Comparison of ENCODE assay signal across 8 mouse cellular contexts in genomic region chr4:97779003-97779930, GRCm38 (mm10). TPM values are rescaled to one million over a fixed set of nuclear protein-coding genes. Genes with fewer than 3 reads are reported as not detected.
DNase-seq lines count a peak whose midpoint lies in the region; ATAC-seq and TF ChIP-seq lines count a peak whose summit lies in the region.

No protein-coding gene starts in this region.

- peak overlapping the region; percentile 81 for H3K4me3 ChIP-seq in left cerebral cortex, adult 2 months
- peak overlapping the region; percentile 95 for H3K4me3 ChIP-seq in embryonic fibroblast, embryonic 13.5 days (ENCODE audit: insufficient read depth, low read length)
- peak overlapping the region; percentile 94 for H3K4me3 ChIP-seq in intestine, postnatal 0 days (ENCODE audit: low read depth, low read length)
- H3K4me3 ChIP-seq in neural tube, embryonic 15.5 days (replicated peaks) = peak overlapping the region; percentile 78

- no peaks in the 10 kb centered on the region for H3K9me3 ChIP-seq in intestine, postnatal 0 days (ENCODE audit: control insufficient read depth)
- no peaks in the 10 kb centered on the region for H3K9me3 ChIP-seq in neural tube, embryonic 15.5 days (replicated peaks)

- peaks cover 2% of the 10 kb centered on the region; the same call in 1 of the 2 replicates for H3K4me1 ChIP-seq in embryonic fibroblast, embryonic 13.5 days (ENCODE audit: control insufficient read depth, insufficient read depth, low read length)
- H3K4me1 ChIP-seq in intestine, postnatal 0 days (replicated peaks; ENCODE audit: control insufficient read depth, insufficient read depth, low read length) = 0 out of 2 replicates have a peak, but pooled peaks cover 2% of the 10 kb centered on the region
- peaks cover 26% of the 10 kb centered on the region for H3K4me1 ChIP-seq in neural tube, embryonic 15.5 days

- H3K27me3 ChIP-seq in intestine, postnatal 0 days (replicated peaks; ENCODE audit: control insufficient read depth, insufficient read depth, low read length) = no peaks in the 10 kb centered on the region; the same call in 1 of the 2 replicates
- peaks cover 4% of the 10 kb centered on the region for H3K27me3 ChIP-seq in neural tube, embryonic 15.5 days (replicated peaks)

- TF ChIP-seq CTCF in left cerebral cortex, adult 2 months (IDR thresholded peaks at IDR 0.05) = no peak
- TF ChIP-seq CTCF in embryonic fibroblast, embryonic 13.5 days (IDR thresholded peaks at IDR 0.05; ENCODE audit: borderline replicate concordance, insufficient read depth, low read length) = no peak
- no peak for TF ChIP-seq CTCF in intestine, postnatal 0 days (IDR thresholded peaks at IDR 0.05; ENCODE audit: low read depth)

- H3K36me3 ChIP-seq in intestine, postnatal 0 days (ENCODE audit: control insufficient read depth, insufficient read depth) = peaks cover 12% of the 10 kb centered on the region
- 0 out of 2 replicates have a peak, but pooled peaks cover 8% of the 10 kb centered on the region for H3K36me3 ChIP-seq in neural tube, embryonic 15.5 days

- no peak for DNase-seq in left cerebral cortex, adult 2 months (ENCODE audit: extremely low spot score in 1 of 2, low spot score in 2 of 2)
- no peak for DNase-seq in left cerebral cortex, postnatal 14 days (ENCODE audit: low spot score in 2 of 2)
- DNase-seq in layer of hippocampus, postnatal 36 days = no peak
- DNase-seq in layer of hippocampus, postnatal 10 days (ENCODE audit: low spot score in 2 of 2) = no peak
- DNase-seq in spleen, postnatal 14 days (ENCODE audit: low spot score in 2 of 2) = no peak

- intact Hi-C loops in left cerebral cortex, adult 2 months (cut with DNase I) = loop anchor here (2.0 to 10.0 kb wide), 4 partner anchors 90 to 463 kb away; no protein-coding TSS in a partner anchor
- intact Hi-C loops in left cerebral cortex, postnatal 14 days (cut with DNase I) = loop anchor here (5.0 kb wide), 1 partner anchor 328 kb away; no protein-coding TSS in a partner anchor

- H3K4me2 ChIP-seq in intestine, postnatal 0 days (replicated peaks; ENCODE audit: low read depth) = peak overlapping the region; percentile 95
- H3K4me2 ChIP-seq in neural tube, embryonic 15.5 days = peak overlapping the region; percentile 65

- H3K9ac ChIP-seq in intestine, postnatal 0 days (ENCODE audit: low read depth, low read length) = peak overlapping the region; percentile 85
- H3K9ac ChIP-seq in neural tube, embryonic 15.5 days (replicated peaks) = peak overlapping the region; percentile 75

- ATAC-seq in intestine, postnatal 0 days = no peak
- no peak for ATAC-seq in neural tube, embryonic 15.5 days (ENCODE audit: low FRiP score)

- peak overlapping the region; percentile 88 for H3K27ac ChIP-seq in left cerebral cortex, adult 2 months
- H3K27ac ChIP-seq in embryonic fibroblast, embryonic 13.5 days (ENCODE audit: insufficient read depth, low read length) = peak overlapping the region; percentile 75
- H3K27ac ChIP-seq in intestine, postnatal 0 days (ENCODE audit: low read depth, low read length) = peak overlapping the region; percentile 85; the same call in 1 of the 2 replicates
- peak overlapping the region; percentile 86 for H3K27ac ChIP-seq in neural tube, embryonic 15.5 days (replicated peaks)

- TF ChIP-seq POLR2A in embryonic fibroblast, embryonic 13.5 days (IDR thresholded peaks at IDR 0.05; ENCODE audit: low read depth, low read length) = no peak

- WGBS in intestine, postnatal 0 days = 30% methylated on average over 18 of the region's 18 CpGs
- WGBS in neural tube, embryonic 15.5 days = 8% methylated on average over 18 of the region's 18 CpGs

RNA-seq across cellular contexts. Expression of gene E130114P18Rik, which starts 1.4 kb away (rescaled TPM):
- total RNA-seq in left cerebral cortex, adult 2 months (2021) = 1 to 10 TPM; 3.7 to 4.9 TPM
- total RNA-seq in left cerebral cortex, postnatal 14 days (2021) = 1 to 10 TPM; 6.6 to 6.9 TPM
- 0.77 TPM in 1 of 2 replicates, not detected in the other for polyA plus RNA-seq in embryonic fibroblast, embryonic 13.5 days (2011; ENCODE audit: insufficient read length, low read depth, missing spikeins)
- 1.3 and 1.6 TPM in 2 replicates for polyA plus RNA-seq in intestine, postnatal 0 days (2015; fragmentation: Nextera tagmentation; extraction: Ambion mirVana)
- 13.5 and 18.4 TPM in 2 replicates for polyA plus RNA-seq in neural tube, embryonic 15.5 days (2015; fragmentation: Nextera tagmentation; extraction: Ambion mirVana)
- 1 to 10 TPM; 7.5 to 8.6 TPM for total RNA-seq in layer of hippocampus, postnatal 36 days (2021)
- total RNA-seq in layer of hippocampus, postnatal 10 days (2021) = 10 to 100 TPM; 10.0 to 10.2 TPM

RNA-seq across cellular contexts. Expression of gene Nfia, which starts 6.7 kb away (rescaled TPM):
- total RNA-seq in left cerebral cortex, adult 2 months (2021) = 10 to 100 TPM; 58.1 to 62.5 TPM
- total RNA-seq in left cerebral cortex, postnatal 14 days (2021) = 10 to 100 TPM; 67.1 to 75.4 TPM
- 22.0 and 53.0 TPM in 2 replicates for polyA plus RNA-seq in embryonic fibroblast, embryonic 13.5 days (2011; ENCODE audit: insufficient read length, low read depth, missing spikeins)
- polyA plus RNA-seq in intestine, postnatal 0 days (2015; fragmentation: Nextera tagmentation; extraction: Ambion mirVana) = 15.9 and 18.4 TPM in 2 replicates
- 36.0 and 38.5 TPM in 2 replicates for polyA plus RNA-seq in neural tube, embryonic 15.5 days (2015; fragmentation: Nextera tagmentation; extraction: Ambion mirVana)
- total RNA-seq in layer of hippocampus, postnatal 36 days (2021) = 100 to 1,000 TPM; 103 to 121 TPM
- 100 to 1,000 TPM; 118 to 135 TPM for total RNA-seq in layer of hippocampus, postnatal 10 days (2021)
